Mouse (Mus musculus): ENCODE measurements around the gene Vamp2. TPM values are rescaled to one million over a fixed set of nuclear protein-coding genes. Genes with fewer than 3 reads are reported as not detected.

Vamp2 gene
- polyA plus RNA-seq, 1 experiment from 2014 or later: 282 TPM

GRCm38 (mm10) chr11:69096987-69097900, 9.0 kb downstream of the Vamp2 start:
- Histone ChIP-seq H3K4me2 (peak overlapping the region; percentile 93), H3K9me3 (no peaks in the 10 kb centered on the region), H3K27me3 (no peaks in the 10 kb centered on the region; the same call in 1 of the 2 replicates), H3K36me3 (peaks cover 22% of the 10 kb centered on the region), H3K27ac (replicated peaks) (peak overlapping the region; percentile 89), H3K4me3 (peak overlapping the region; percentile 63), H3K4me1 (replicated peaks) (peaks cover 71% of the 10 kb centered on the region), H3K9ac (peak overlapping the region; percentile 84)
- ATAC-seq (ENCODE audit: low read depth): no peak
- 2% methylated on average over 29 of the region's 29 CpGs for WGBS

GRCm38 (mm10) chr11:69098039-69098761, 9.9 kb downstream of the Vamp2 start:
- Histone ChIP-seq H3K4me1 (replicated peaks) (peaks cover 71% of the 10 kb centered on the region), H3K4me2 (peak overlapping the region; percentile 93), H3K4me3 (peak overlapping the region; percentile 63), H3K27me3 (no peaks in the 10 kb centered on the region; the same call in 1 of the 2 replicates), H3K9me3 (no peaks in the 10 kb centered on the region), H3K36me3 (peaks cover 26% of the 10 kb centered on the region), H3K27ac (replicated peaks) (peak overlapping the region; percentile 89), H3K9ac (peak overlapping the region; percentile 84)
- WGBS: 9% methylated on average over 8 of the region's 8 CpGs
- no peak for ATAC-seq (ENCODE audit: low read depth)

GRCm38 (mm10) chr11:69098762-69099091, 10.4 kb downstream of the Vamp2 start:
- no peaks in the 10 kb centered on the region for H3K9me3 ChIP-seq
- 0% methylated on average over 19 of the region's 19 CpGs for WGBS
- peak overlapping the region; percentile 84 for H3K9ac ChIP-seq
- H3K27me3 ChIP-seq: no peaks in the 10 kb centered on the region; the same call in 1 of the 2 replicates
- H3K36me3 ChIP-seq: peaks cover 31% of the 10 kb centered on the region
- H3K4me2 ChIP-seq: peak overlapping the region; percentile 93
- H3K27ac ChIP-seq (replicated peaks): peak overlapping the region; percentile 89
- H3K4me1 ChIP-seq (replicated peaks): peaks cover 71% of the 10 kb centered on the region
- H3K4me3 ChIP-seq: peak overlapping the region; percentile 63
- peak; percentile 5 for ATAC-seq (ENCODE audit: low read depth)

- Histone ChIP-seq H3K27me3 (no peaks in the 10 kb centered on the region; the same call in 1 of the 2 replicates), H3K36me3 (peaks cover 38% of the 10 kb centered on the region), H3K27ac (replicated peaks) (peak overlapping the region; percentile 89), H3K4me1 (replicated peaks) (peaks cover 65% of the 10 kb centered on the region), H3K4me3 (peak overlapping the region; percentile 63), H3K4me2 (peak overlapping the region; percentile 93), H3K9ac (peak overlapping the region; percentile 84), H3K9me3 (no peaks in the 10 kb centered on the region)
- 1% methylated on average over 22 of the region's 22 CpGs for WGBS
- no peak for ATAC-seq (ENCODE audit: low read depth)
These were observed 11.1 kb downstream of the Vamp2 start for GRCm38 (mm10) chr11:69099177-69099914.

GRCm38 (mm10) chr11:69099915-69100345, 11.6 kb downstream of the Vamp2 start:
- peaks cover 43% of the 10 kb centered on the region for H3K36me3 ChIP-seq
- peak overlapping the region; percentile 63 for H3K4me3 ChIP-seq
- peak overlapping the region; percentile 93 for H3K4me2 ChIP-seq
- under 1% methylated on average over 23 of the region's 23 CpGs for WGBS
- H3K9ac ChIP-seq: peak overlapping the region; percentile 84
- H3K4me1 ChIP-seq (replicated peaks): peaks cover 62% of the 10 kb centered on the region
- peak overlapping the region; percentile 89 for H3K27ac ChIP-seq (replicated peaks)
- no peaks in the 10 kb centered on the region for H3K9me3 ChIP-seq
- ATAC-seq (ENCODE audit: low read depth): peak; percentile 38
- H3K27me3 ChIP-seq: no peaks in the 10 kb centered on the region; the same call in 1 of the 2 replicates

- H3K27me3 ChIP-seq: no peaks in the 10 kb centered on the region; the same call in 1 of the 2 replicates
- 0 out of 2 replicates have a peak overlapping the region, but pooled peaks have one; percentile 89 for H3K27ac ChIP-seq (replicated peaks)
- H3K36me3 ChIP-seq: peaks cover 52% of the 10 kb centered on the region
- peak overlapping the region; percentile 84 for H3K9ac ChIP-seq
- 92% methylated on average over 20 of the region's 20 CpGs for WGBS
- no peak for ATAC-seq (ENCODE audit: low read depth)
- peaks cover 54% of the 10 kb centered on the region for H3K4me1 ChIP-seq (replicated peaks)
- H3K4me3 ChIP-seq: peak overlapping the region; percentile 63
- no peaks in the 10 kb centered on the region for H3K9me3 ChIP-seq
- H3K4me2 ChIP-seq: peak overlapping the region; percentile 93
These were observed 12.5 kb downstream of the Vamp2 start for GRCm38 (mm10) chr11:69100639-69101360.

GRCm38 (mm10) chr11:69101604-69102402, 13.5 kb downstream of the Vamp2 start:
- Histone ChIP-seq H3K27me3 (no peaks in the 10 kb centered on the region), H3K4me3 (no peak overlapping the region), H3K27ac (replicated peaks) (no peak overlapping the region), H3K4me1 (replicated peaks) (peaks cover 44% of the 10 kb centered on the region), H3K9ac (no peak overlapping the region), H3K4me2 (no peak overlapping the region), H3K36me3 (peaks cover 62% of the 10 kb centered on the region), H3K9me3 (no peaks in the 10 kb centered on the region)
- ATAC-seq (ENCODE audit: low read depth): no peak
- 91% methylated on average over 21 of the region's 21 CpGs for WGBS

- H3K36me3 ChIP-seq: peaks cover 68% of the 10 kb centered on the region
- H3K4me1 ChIP-seq (replicated peaks): peaks cover 39% of the 10 kb centered on the region
- no peak overlapping the region for H3K4me3 ChIP-seq
- H3K9me3 ChIP-seq: no peaks in the 10 kb centered on the region
- no peaks in the 10 kb centered on the region for H3K27me3 ChIP-seq
- WGBS: 95% methylated on average over 7 of the region's 7 CpGs
- no peak overlapping the region for H3K9ac ChIP-seq
- H3K4me2 ChIP-seq: no peak overlapping the region
- no peak for ATAC-seq (ENCODE audit: low read depth)
- no peak overlapping the region for H3K27ac ChIP-seq (replicated peaks)
These were observed 14.1 kb downstream of the Vamp2 start for GRCm38 (mm10) chr11:69102403-69102725.

- Histone ChIP-seq H3K4me2 (no peak overlapping the region), H3K9me3 (no peaks in the 10 kb centered on the region), H3K9ac (no peak overlapping the region), H3K4me3 (no peak overlapping the region), H3K27me3 (no peaks in the 10 kb centered on the region), H3K27ac (replicated peaks) (no peak overlapping the region), H3K4me1 (replicated peaks) (peaks cover 31% of the 10 kb centered on the region), H3K36me3 (peaks cover 75% of the 10 kb centered on the region)
- 94% methylated on average over 14 of the region's 14 CpGs for WGBS
- no peak for ATAC-seq (ENCODE audit: low read depth)
These were observed 14.8 kb downstream of the Vamp2 start for GRCm38 (mm10) chr11:69103121-69103520.

- Histone ChIP-seq H3K9ac (no peak overlapping the region), H3K36me3 (peaks cover 82% of the 10 kb centered on the region), H3K27me3 (no peaks in the 10 kb centered on the region), H3K4me3 (no peak overlapping the region), H3K9me3 (no peaks in the 10 kb centered on the region), H3K4me1 (replicated peaks) (peaks cover 24% of the 10 kb centered on the region), H3K4me2 (no peak overlapping the region), H3K27ac (replicated peaks) (no peak overlapping the region)
- 92% methylated on average over 15 of the region's 15 CpGs for WGBS
- no peak for ATAC-seq (ENCODE audit: low read depth)
These were observed 15.5 kb downstream of the Vamp2 start for GRCm38 (mm10) chr11:69103531-69104435.

Measured in neural tube, embryonic 13.5 days (tissue).